Mouse (Mus musculus) limb, embryonic 14.5 days (tissue): ENCODE measurements around the gene Cdh1. TPM values are rescaled to one million over a fixed set of nuclear protein-coding genes. Genes with fewer than 3 reads are reported as not detected.
"Not testable (repeated sequence)": the region's sequence is repeated elsewhere in the genome, so short reads cannot be mapped to it uniquely, and the experiment has no call there.

Experiments used
- ATAC-seq: fragments of 200-750 bp; cut with Nextera tagmentation; 2 replicates; pipeline ENCODE4 v1.8.0; 2017; ENCODE audit warnings: low read depth, moderate number of reproducible peaks, moderate TSS enrichment; ENCODE audit not compliant: low FRiP score
- DNase-seq: peaks from one replicate; pipeline ENCODE4 v3.0.0-alpha.2; 2015; ENCODE audit warnings: low spot score
- H3K27ac ChIP-seq: fragments of 300-500 bp; sonication (generic); replicated peaks from 2 replicates; pipeline ENCODE4 v1.5.1; 2014; ENCODE audit warnings: low read depth, mild to moderate bottlenecking, low read length, moderate library complexity, mixed read lengths
- H3K27me3 ChIP-seq: fragments of 300-500 bp; sonication (generic); 2 replicates; pipeline ENCODE4 v1.6.1; 2014; ENCODE audit warnings: low read length, mixed read lengths; ENCODE audit not compliant: control insufficient read depth, insufficient read depth
- H3K36me3 ChIP-seq: fragments of 300-500 bp; sonication (generic); 2 replicates; pipeline ENCODE4 v1.6.1; 2014; ENCODE audit warnings: mild to moderate bottlenecking, low read length, moderate library complexity, mixed read lengths; ENCODE audit not compliant: control insufficient read depth, insufficient read depth
- H3K4me1 ChIP-seq: fragments of 300-500 bp; sonication (generic); 2 replicates; pipeline ENCODE4 v1.6.1; 2014; ENCODE audit warnings: antibody characterized with exemption, low read length, mixed read lengths; ENCODE audit not compliant: control insufficient read depth, insufficient read depth
- H3K4me2 ChIP-seq: fragments of 300-500 bp; sonication (generic); replicated peaks from 2 replicates; pipeline ENCODE4 v1.6.1; 2014; ENCODE audit warnings: low read depth, mild to moderate bottlenecking, low read length, moderate library complexity; ENCODE audit not compliant: severe bottlenecking
- H3K4me3 ChIP-seq: fragments of 300-500 bp; sonication (generic); replicated peaks from 2 replicates; pipeline ENCODE4 v1.5.1; 2014; ENCODE audit warnings: low read length
- H3K9ac ChIP-seq: fragments of 300-500 bp; sonication (generic); 2 replicates; pipeline ENCODE4 v1.6.1; 2014; ENCODE audit warnings: mild to moderate bottlenecking, low read depth, low read length, moderate library complexity; ENCODE audit not compliant: severe bottlenecking
- H3K9me3 ChIP-seq: fragments of 300-500 bp; sonication (generic); 2 replicates; pipeline ENCODE4 v1.6.1; 2016; ENCODE audit warnings: low read length; ENCODE audit not compliant: control insufficient read depth
- POLR2A ChIP-seq: fragments of 200-500 bp; IDR thresholded peaks from 2 replicates; pipeline ENCODE4 v1.8.0; 2012; ENCODE audit warnings: inconsistent platforms, mild to moderate bottlenecking, moderate library complexity, borderline replicate concordance; ENCODE audit not compliant: insufficient read depth, insufficient read length; ENCODE audit errors: extremely low read depth
- WGBS: fragments of 180-500 bp; shearing (Covaris S2); extraction: QIAGEN DNeasy Blood & Tissue Kit; methylation state at CpG from one replicate; pipeline ENCODE4 v1.1.7; 2014; 5-methylcytosine and 5-hydroxymethylcytosine counted together
- polyA plus RNA-seq, 2 experiments: library from polyadenylated mRNA; depleted of rRNA in 1 of 2; stranded (reverse) in 1 of 2; unstranded in 1 of 2; fragments of >200 nt; fragmentation: Nextera tagmentation in 1 of 2; extraction: Ambion mirVana in 1 of 2; gene quantifications; 2 replicates each; pipeline versions ENCODE4 v1.2.1 to v1.2.3; 2012 to 2014

Cdh1 gene
- polyA plus RNA-seq, 2 experiments, result 25.2 to 58.6 TPM

- H3K36me3 ChIP-seq, result no peaks in the 10 kb centered on the region
- H3K9ac ChIP-seq, result no peak overlapping the region
- no peak overlapping the region for H3K4me3 ChIP-seq
- no peak overlapping the region for H3K4me2 ChIP-seq
- ATAC-seq (no peak), DNase-seq (no peak)
- TF ChIP-seq POLR2A, result no peak
- H3K4me1 ChIP-seq, result no peaks in the 10 kb centered on the region
- no peak overlapping the region for H3K27ac ChIP-seq
- WGBS, result 89% methylated on average over 3 of the region's 3 CpGs
- no peaks in the 10 kb centered on the region; the same call in 1 of the 2 replicates for H3K9me3 ChIP-seq
- no peaks in the 10 kb centered on the region for H3K27me3 ChIP-seq
These were observed 17.5 kb upstream of the Cdh1 start for GRCm38 (mm10) chr8:106585671-106586037.

- Histone ChIP-seq H3K4me2 (no peak overlapping the region), H3K9me3 (no peaks in the 10 kb centered on the region; the same call in 1 of the 2 replicates), H3K4me3 (no peak overlapping the region), H3K9ac (no peak overlapping the region), H3K27ac (no peak overlapping the region), H3K4me1 (no peaks in the 10 kb centered on the region), H3K27me3 (no peaks in the 10 kb centered on the region), H3K36me3 (no peaks in the 10 kb centered on the region)
- TF ChIP-seq POLR2A, result no peak
- DNase-seq (no peak), ATAC-seq (no peak)
- WGBS, result 89% methylated on average over 8 of the region's 8 CpGs
These were observed 16.3 kb upstream of the Cdh1 start for GRCm38 (mm10) chr8:106586896-106587295.

- DNase-seq (no peak), ATAC-seq (no peak)
- Histone ChIP-seq H3K9ac (no peak overlapping the region), H3K9me3 (no peaks in the 10 kb centered on the region), H3K4me3 (no peak overlapping the region), H3K27me3 (no peaks in the 10 kb centered on the region), H3K4me2 (no peak overlapping the region), H3K27ac (no peak overlapping the region), H3K36me3 (no peaks in the 10 kb centered on the region), H3K4me1 (no peaks in the 10 kb centered on the region)
- no peak for TF ChIP-seq POLR2A
- WGBS, result 66% methylated on average over 3 of the region's 3 CpGs
These were observed 14.4 kb upstream of the Cdh1 start for GRCm38 (mm10) chr8:106588443-106589431.

- H3K4me1 ChIP-seq, result no peaks in the 10 kb centered on the region
- DNase-seq (no peak), ATAC-seq (no peak)
- no peak overlapping the region for H3K4me3 ChIP-seq
- no peak for TF ChIP-seq POLR2A
- no peaks in the 10 kb centered on the region for H3K27me3 ChIP-seq
- H3K9me3 ChIP-seq, result no peaks in the 10 kb centered on the region
- no peak overlapping the region for H3K27ac ChIP-seq
- WGBS, result 75% methylated on average over 2 of the region's 3 CpGs
- no peaks in the 10 kb centered on the region for H3K36me3 ChIP-seq
- no peak overlapping the region for H3K4me2 ChIP-seq
- H3K9ac ChIP-seq, result no peak overlapping the region
These were observed 10.7 kb upstream of the Cdh1 start for GRCm38 (mm10) chr8:106592458-106592857.

- H3K27ac ChIP-seq, H3K4me1 ChIP-seq, H3K36me3 ChIP-seq, H3K9ac ChIP-seq, DNase-seq, H3K9me3 ChIP-seq, H3K27me3 ChIP-seq, H3K4me2 ChIP-seq, H3K4me3 ChIP-seq, ATAC-seq: not testable (repeated sequence)
- WGBS, result 92% methylated on average over 3 of the region's 3 CpGs
These were observed 7.5 kb upstream of the Cdh1 start for GRCm38 (mm10) chr8:106595623-106596022.
